Mouse (Mus musculus) kidney, adult 2 months (tissue): ENCODE measurements at regions not wholly inside any gene's neighbourhood (a gene's known extent, or its start where the extent isn't known, plus 50 kb on each side); places are given as distances from the start of the nearest gene placed in this dataset.

ENCODE experiments used
- CTCF ChIP-seq: fragments of 200-500 bp; conservative IDR thresholded peaks from 2 replicates; pipeline ENCODE4 v1.5.1; 2011; ENCODE audit warnings: low read depth, mild to moderate bottlenecking, control low read depth, low read length, moderate library complexity, mixed read lengths; ENCODE audit not compliant: insufficient read depth, insufficient read length
- POLR2A ChIP-seq: fragments of 200-500 bp; IDR thresholded peaks from one replicate; pipeline ENCODE4 v1.6.1; 2011; ENCODE audit warnings: low read depth, low read length, control low read depth

- no peak for TF ChIP-seq CTCF
- no peak for TF ChIP-seq POLR2A
Measured at GRCm38 (mm10) chr13:44246714-44247251, 462.2 kb downstream of the Cd83 start.
